Mouse (Mus musculus): ENCODE data around the gene Pex26.

DNA sequence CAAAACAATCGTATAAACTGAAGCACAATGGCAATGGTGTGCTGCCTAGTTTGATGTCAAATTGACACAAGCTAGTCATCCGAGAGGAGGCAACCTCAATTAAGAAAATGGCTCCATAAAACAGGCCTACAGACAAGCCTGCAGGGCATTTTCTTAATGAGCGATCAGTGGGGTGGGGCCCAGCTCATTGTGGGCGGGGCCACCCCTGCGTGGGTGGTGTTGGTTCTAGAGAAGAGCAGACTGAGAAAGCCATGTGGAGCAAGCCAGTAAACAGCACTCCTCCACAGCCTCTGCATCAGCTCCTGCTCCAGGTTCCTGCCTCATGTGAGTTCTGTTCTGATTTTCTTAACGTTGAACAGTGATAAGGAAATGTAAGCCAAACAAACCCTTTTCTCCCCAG is 46.2 kb upstream of the Pex26 start:
- no peak for TF ChIP-seq CTCF (IDR thresholded peaks at IDR 0.05; ENCODE audit: borderline replicate concordance, insufficient read depth, low read length)
- no peak for TF ChIP-seq POLR2A (IDR thresholded peaks at IDR 0.05; ENCODE audit: low read depth, low read length)

Measured in embryonic fibroblast, embryonic 13.5 days (primary cell).